Mouse (Mus musculus) MEL (cell line): ENCODE measurements around the gene Gucy1b1. TPM values are rescaled to one million over a fixed set of nuclear protein-coding genes. Genes with fewer than 3 reads are reported as not detected.

ENCODE experiments used
- DNase-seq: peaks from one replicate; pipeline ENCODE4 v3.0.0; 2011; ENCODE audit warnings: low read depth, low spot score
- H3K27ac ChIP-seq: 2 replicates; pipeline ENCODE4 v1.5.1; 2012; ENCODE audit warnings: low read depth, mild to moderate bottlenecking, control low read depth, low read length, moderate library complexity; ENCODE audit not compliant: control insufficient read depth
- H3K27me3 ChIP-seq, 2 experiments: fragments of 150-350 bp in 1 of 2; sonication (generic) in 1 of 2; 2 replicates each; pipeline ENCODE4 v1.6.1; 2012; ENCODE audit warnings: low read length in 2 of 2, mild to moderate bottlenecking in 2 of 2, improper control_type of control experiment in 1 of 2, moderate library complexity in 1 of 2; ENCODE audit not compliant: insufficient read depth in 2 of 2, control insufficient read depth in 1 of 2
- H3K36me3 ChIP-seq, 2 experiments: 2 replicates each; pipeline ENCODE4 v1.6.1; 2012 to 2014; ENCODE audit warnings: low read length in 2 of 2, improper control_type of control experiment in 1 of 2, inconsistent platforms in 1 of 2, mild to moderate bottlenecking in 1 of 2; ENCODE audit not compliant: insufficient read depth in 2 of 2, control insufficient read depth in 1 of 2
- H3K4me1 ChIP-seq, 2 experiments: fragments of 150-350 bp in 1 of 2; sonication (generic) in 1 of 2; 2 replicates each; pipeline ENCODE4 v1.6.1; 2012; ENCODE audit warnings: low read length in 2 of 2, improper control_type of control experiment in 1 of 2, mild to moderate bottlenecking in 1 of 2; ENCODE audit not compliant: insufficient read depth in 2 of 2, control insufficient read depth in 1 of 2
- H3K4me3 ChIP-seq, 2 experiments: fragments of 150-350 bp in 1 of 2; sonication (generic) in 1 of 2; 2 replicates each; pipeline ENCODE4 v1.5.1; 2012; ENCODE audit warnings: low read depth in 2 of 2, low read length in 2 of 2, mild to moderate bottlenecking in 2 of 2, moderate library complexity in 2 of 2, control low read depth in 1 of 2, improper control_type of control experiment in 1 of 2; ENCODE audit not compliant: control insufficient read depth in 1 of 2, insufficient read depth in 1 of 2
- H3K79me2 ChIP-seq: 2 replicates; pipeline ENCODE4 v1.6.1; 2012; ENCODE audit warnings: mild to moderate bottlenecking, low read length, moderate library complexity; ENCODE audit not compliant: control insufficient read depth, poor library complexity, insufficient read depth
- H3K9ac ChIP-seq: 2 replicates; pipeline ENCODE4 v1.6.1; 2012; ENCODE audit warnings: low read depth, mild to moderate bottlenecking, control low read depth, low read length, moderate library complexity; ENCODE audit not compliant: control insufficient read depth, poor library complexity, severe bottlenecking
- H3K9me3 ChIP-seq: fragments of 150-350 bp; sonication (generic); replicated peaks from 2 replicates; pipeline ENCODE4 v1.6.1; 2012; ENCODE audit warnings: mild to moderate bottlenecking, low read length, improper control_type of control experiment, moderate library complexity; ENCODE audit not compliant: insufficient read depth
- CHD1 ChIP-seq: IDR thresholded peaks from 2 replicates; pipeline ENCODE4 v1.6.1; 2012; ENCODE audit warnings: low read depth, mild to moderate bottlenecking, inconsistent platforms, low read length, improper control_type of control experiment
- CTCF ChIP-seq, 3 experiments: IDR thresholded peaks in 2 of 3; conservative IDR thresholded peaks in 1 of 3; 2 replicates each; pipeline ENCODE4 v1.5.1; 2011 to 2012; ENCODE audit warnings: low read length in 3 of 3, low read depth in 2 of 3, mild to moderate bottlenecking in 2 of 3, improper control_type of control experiment in 1 of 3, inconsistent platforms in 1 of 3, mixed read lengths in 1 of 3, moderate library complexity in 1 of 3; ENCODE audit not compliant: control insufficient read depth in 1 of 3, insufficient read depth in 1 of 3, poor library complexity in 1 of 3, severe bottlenecking in 1 of 3
- E2F4 ChIP-seq: IDR thresholded peaks from 2 replicates; pipeline ENCODE4 v1.6.1; 2011; ENCODE audit warnings: low read depth, low read length, improper control_type of control experiment, borderline replicate concordance
- ETS1 ChIP-seq: IDR thresholded peaks from 2 replicates; pipeline ENCODE4 v1.6.1; 2012; ENCODE audit warnings: low read depth, mild to moderate bottlenecking, inconsistent platforms, low read length, improper control_type of control experiment, moderate library complexity
- GABPA ChIP-seq: IDR thresholded peaks from 2 replicates; pipeline ENCODE4 v1.6.1; 2012; ENCODE audit warnings: low read depth, mild to moderate bottlenecking, inconsistent platforms, low read length, improper control_type of control experiment, moderate library complexity
- GATA1 ChIP-seq: IDR thresholded peaks from 2 replicates; pipeline ENCODE4 v1.6.1; 2011; ENCODE audit warnings: low read depth, low read length, improper control_type of control experiment
- JUND ChIP-seq: IDR thresholded peaks from 2 replicates; pipeline ENCODE4 v1.6.1; 2011; ENCODE audit warnings: low read depth, mild to moderate bottlenecking, improper control_type of control experiment, low read length
- KAT2A ChIP-seq: conservative IDR thresholded peaks from 2 replicates; pipeline ENCODE4 v1.6.1; 2012; ENCODE audit warnings: low read depth, low read length, improper control_type of control experiment, inconsistent platforms
- MAX ChIP-seq: IDR thresholded peaks from 2 replicates; pipeline ENCODE4 v1.6.1; 2011; ENCODE audit warnings: low read length, improper control_type of control experiment
- MXI1 ChIP-seq: IDR thresholded peaks from 2 replicates; pipeline ENCODE4 v1.6.1; 2011; ENCODE audit warnings: mild to moderate bottlenecking, low read depth, low read length, improper control_type of control experiment
- POLR2AphosphoS2 ChIP-seq: IDR thresholded peaks from 2 replicates; pipeline ENCODE4 v1.6.1; 2011; ENCODE audit warnings: low read length, improper control_type of control experiment
- POLR2AphosphoS5 ChIP-seq: IDR thresholded peaks from 2 replicates; pipeline ENCODE4 v1.6.1; 2012; ENCODE audit warnings: low read depth, borderline replicate concordance, mild to moderate bottlenecking, inconsistent platforms, low read length, moderate library complexity, mixed read lengths
- SIN3A ChIP-seq: IDR thresholded peaks from 2 replicates; pipeline ENCODE4 v1.6.1; 2012; ENCODE audit warnings: low read length, improper control_type of control experiment, inconsistent platforms
- SMC3 ChIP-seq: IDR thresholded peaks from 2 replicates; pipeline ENCODE4 v1.6.1; 2011; ENCODE audit warnings: low read depth, low read length, improper control_type of control experiment
- TCF12 ChIP-seq: IDR thresholded peaks from 2 replicates; pipeline ENCODE4 v1.6.1; 2014; ENCODE audit warnings: low read depth, mild to moderate bottlenecking, inconsistent platforms, low read length, improper control_type of control experiment, moderate library complexity
- UBTF ChIP-seq: IDR thresholded peaks from 2 replicates; pipeline ENCODE4 v1.6.1; 2012; ENCODE audit warnings: low read depth, mild to moderate bottlenecking, inconsistent platforms, low read length, improper control_type of control experiment, moderate library complexity, borderline replicate concordance; ENCODE audit not compliant: insufficient read depth
- USF1 ChIP-seq: IDR thresholded peaks from 2 replicates; pipeline ENCODE4 v1.6.1; 2014; ENCODE audit warnings: low read depth, mild to moderate bottlenecking, inconsistent platforms, low read length, improper control_type of control experiment, moderate library complexity
- ZMIZ1 ChIP-seq: IDR thresholded peaks from 2 replicates; pipeline ENCODE4 v1.6.1; 2012; ENCODE audit warnings: low read depth, mild to moderate bottlenecking, inconsistent platforms, low read length, improper control_type of control experiment, moderate library complexity
- polyA plus RNA-seq, 2 experiments: library from polyadenylated mRNA; stranded (reverse) in 1 of 2; unstranded in 1 of 2; fragments of >175 nt in 1 of 2; fragments of >200 nt in 1 of 2; gene quantifications; 2 replicates each; pipeline versions ENCODE4 v1.2.1 to v1.2.4; 2012; ENCODE audit warnings: low replicate concordance in 2 of 2, low read depth in 1 of 2; ENCODE audit not compliant: insufficient read length in 2 of 2, insufficient read depth in 1 of 2, missing spikeins in 1 of 2
- total RNA-seq: library from RNA; depleted of rRNA; stranded (reverse); fragments of 300-350 nt; gene quantifications from 2 replicates; pipeline ENCODE4 v1.2.3, GENCODE M21; 2012

Gucy1b1 gene
- total and polyA plus RNA-seq, 3 experiments, result not detected

DNA sequence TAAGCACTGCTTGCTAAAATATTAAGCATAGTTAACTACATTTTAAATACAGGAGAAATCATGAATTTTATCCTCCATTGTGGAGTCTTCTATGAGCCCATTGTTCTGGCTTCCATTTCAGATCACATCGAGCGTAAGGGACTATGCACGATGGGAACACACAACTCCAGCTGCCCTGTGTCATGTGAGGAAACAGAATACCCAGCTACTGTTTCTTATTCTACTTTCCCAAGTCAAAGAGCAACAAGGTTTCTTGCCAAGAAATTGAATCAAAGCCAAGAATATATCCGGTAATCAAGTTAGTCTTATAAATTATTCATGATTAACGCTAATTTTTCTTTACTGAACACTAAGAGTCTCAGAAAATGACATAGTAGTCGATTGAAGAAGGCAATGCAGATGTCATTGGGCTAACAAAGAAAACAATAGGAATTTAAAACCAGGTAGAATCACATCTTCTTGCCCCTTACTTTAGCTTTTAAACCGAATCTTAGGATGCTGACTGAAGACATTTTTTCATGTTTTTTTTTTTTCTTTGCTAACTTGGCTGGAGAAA is 60.3 kb downstream of the Gucy1b1 start:
- DNase-seq, result no peak
- Histone ChIP-seq H3K36me3 (no peaks in the 10 kb centered on the region), H3K4me1 (no peaks in the 10 kb centered on the region), H3K9me3 (no peaks in the 10 kb centered on the region), H3K4me3 (no peak overlapping the region), H3K9ac (no peak overlapping the region), H3K79me2 (no peaks in the 10 kb centered on the region), H3K27me3 (no peaks in the 10 kb centered on the region; a peak in 1 of 4 replicates)
- TF ChIP-seq TCF12, result no peak
- no peak for TF ChIP-seq ZMIZ1
- TF ChIP-seq, all 39 proteins: peak for 0
- H3K27ac ChIP-seq, result no peak overlapping the region

DNA sequence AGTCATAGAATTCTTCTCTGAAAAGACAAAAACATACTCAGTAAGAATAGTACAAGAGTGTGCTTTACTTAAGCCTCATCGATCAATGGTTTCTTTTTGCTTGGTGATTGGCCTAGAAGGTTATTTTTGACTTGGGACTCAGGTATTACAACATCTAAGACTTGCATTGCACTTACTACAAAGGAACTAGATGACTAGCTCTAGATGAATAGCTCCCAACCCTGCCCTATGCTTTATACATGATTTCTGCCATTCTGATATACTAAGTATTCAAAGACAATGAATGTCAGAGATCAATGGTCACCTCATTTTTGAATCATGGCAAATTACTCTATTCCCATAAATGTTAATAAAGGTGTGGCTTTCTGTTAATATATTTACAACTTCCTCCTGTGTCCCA is 67.5 kb downstream of the Gucy1b1 start:
- Histone ChIP-seq H3K79me2 (no peaks in the 10 kb centered on the region), H3K27ac (no peak overlapping the region), H3K27me3 (no peaks in the 10 kb centered on the region)
- DNase-seq, result no peak
- no peak for TF ChIP-seq SIN3A
- no peak for TF ChIP-seq CHD1
- TF ChIP-seq GATA1, result no peak
- TF ChIP-seq MAX, result no peak
- TF ChIP-seq POLR2AphosphoS5, result no peak
- TF ChIP-seq USF1, result no peak
- TF ChIP-seq GABPA, result no peak
- TF ChIP-seq E2F4, result no peak
- no peak for TF ChIP-seq UBTF
- no peak for TF ChIP-seq POLR2AphosphoS2
- no peak for TF ChIP-seq JUND
- no peak for TF ChIP-seq MXI1
- no peak for TF ChIP-seq CTCF (IDR thresholded peaks at IDR 0.05 in 2 of 3, conservative IDR thresholded peaks at IDR 0.05 in 1 of 3; ENCODE audit: control insufficient read depth in 1 of 3, insufficient read depth in 1 of 3, low read depth in 2 of 3, low read length in 3 of 3, poor library complexity in 1 of 3, severe bottlenecking in 1 of 3)
- TF ChIP-seq ETS1, result no peak
- TF ChIP-seq KAT2A, result no peak
- TF ChIP-seq SMC3, result no peak
- TF ChIP-seq, all 39 proteins: peak for 0
- no peaks in the 10 kb centered on the region for H3K36me3 ChIP-seq
- no peaks in the 10 kb centered on the region for H3K4me1 ChIP-seq
- no peak overlapping the region for H3K4me3 ChIP-seq
- no peak overlapping the region for H3K9ac ChIP-seq
- H3K9me3 ChIP-seq, result no peaks in the 10 kb centered on the region
